Mouse (Mus musculus): ENCODE measurements around the gene Hk1. TPM values are rescaled to one million over a fixed set of nuclear protein-coding genes. Genes with fewer than 3 reads are reported as not detected.

The Hk1 gene
- polyA plus RNA-seq, 1 experiment from 2014 or later = 24.1 TPM

GRCm38 (mm10) chr10:62356105-62356730, 23.5 kb downstream of the Hk1 start:
- Histone ChIP-seq H3K9me3 (ENCODE audit: control insufficient read depth, low read length) (no peaks in the 10 kb centered on the region), H3K27me3 (replicated peaks; ENCODE audit: control insufficient read depth, insufficient read depth, low read length) (no peaks in the 10 kb centered on the region), H3K27ac (ENCODE audit: low read depth) (no peak overlapping the region), H3K4me2 (ENCODE audit: low read length) (no peak overlapping the region), H3K9ac (ENCODE audit: low read length) (no peak overlapping the region), H3K36me3 (ENCODE audit: control insufficient read depth, insufficient read depth, low read length) (no peaks in the 10 kb centered on the region), H3K4me3 (ENCODE audit: low read depth, low read length) (no peak overlapping the region), H3K4me1 (replicated peaks; ENCODE audit: control insufficient read depth, insufficient read depth, low read length) (no peaks in the 10 kb centered on the region)
- 80% methylated on average over 17 of the region's 17 CpGs for WGBS
- ATAC-seq (replicated peaks; ENCODE audit: low FRiP score, low TSS enrichment, low read depth) = no peak
- DNase-seq (ENCODE audit: low spot score) = no peak

GRCm38 (mm10) chr10:62345147-62345546, 34.6 kb downstream of the Hk1 start:
- Histone ChIP-seq H3K4me2 (ENCODE audit: low read length) (no peak overlapping the region), H3K9me3 (ENCODE audit: control insufficient read depth, low read length) (peaks cover 3% of the 10 kb centered on the region; the same call in 1 of the 2 replicates), H3K4me3 (ENCODE audit: low read depth, low read length) (no peak overlapping the region), H3K4me1 (replicated peaks; ENCODE audit: control insufficient read depth, insufficient read depth, low read length) (peaks cover 4% of the 10 kb centered on the region), H3K27me3 (replicated peaks; ENCODE audit: control insufficient read depth, insufficient read depth, low read length) (no peaks in the 10 kb centered on the region), H3K9ac (ENCODE audit: low read length) (no peak overlapping the region), H3K27ac (ENCODE audit: low read depth) (no peak overlapping the region), H3K36me3 (ENCODE audit: control insufficient read depth, insufficient read depth, low read length) (no peaks in the 10 kb centered on the region)
- ATAC-seq (replicated peaks; ENCODE audit: low FRiP score, low TSS enrichment, low read depth) = no peak
- 71% methylated on average over 5 of the region's 5 CpGs for WGBS
- DNase-seq (ENCODE audit: low spot score) = no peak

DNA sequence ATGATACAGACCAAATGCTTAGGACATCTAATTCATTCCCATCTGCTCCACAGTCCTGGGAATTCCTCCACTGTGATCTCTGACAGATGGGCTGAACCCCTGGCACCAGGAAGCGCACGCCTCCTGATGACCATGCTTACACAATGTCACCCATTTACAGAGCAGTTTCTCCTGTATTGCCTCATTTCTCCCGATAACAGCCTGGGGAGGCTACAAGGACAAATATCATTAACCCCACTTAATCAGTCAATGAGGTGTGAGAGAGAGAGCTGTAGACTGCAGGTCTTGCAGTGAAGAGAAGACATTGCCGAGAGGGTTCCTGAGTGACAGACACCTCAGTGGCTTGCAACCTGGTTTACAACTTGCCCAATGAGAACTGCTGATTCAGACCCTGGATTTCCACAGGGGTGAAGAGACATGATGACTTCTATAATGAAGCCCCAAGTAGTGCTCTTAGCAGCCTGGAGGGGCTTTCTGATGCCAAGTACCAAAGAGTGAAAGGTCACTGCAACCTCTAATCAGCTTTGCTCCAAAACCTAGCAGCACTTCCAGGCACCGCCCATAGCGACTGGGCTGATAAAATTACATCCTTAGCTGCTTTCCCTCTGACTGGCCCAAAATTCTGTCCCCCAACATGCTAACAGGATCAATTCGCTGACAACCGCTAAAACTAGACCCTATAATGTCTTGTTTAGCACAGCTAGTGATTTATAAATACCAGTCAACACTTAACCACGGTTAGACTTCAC, 35.5 kb downstream of the Hk1 start:
- ATAC-seq (replicated peaks; ENCODE audit: low FRiP score, low TSS enrichment, low read depth) = no peak
- WGBS = 69% methylated on average over 9 of the region's 9 CpGs
- H3K9me3 ChIP-seq (ENCODE audit: control insufficient read depth, low read length) = peaks cover 3% of the 10 kb centered on the region; the same call in 1 of the 2 replicates
- DNase-seq (ENCODE audit: low spot score) = no peak
- H3K4me2 ChIP-seq (ENCODE audit: low read length) = no peak overlapping the region
- no peaks in the 10 kb centered on the region for H3K36me3 ChIP-seq (ENCODE audit: control insufficient read depth, insufficient read depth, low read length)
- H3K9ac ChIP-seq (ENCODE audit: low read length) = no peak overlapping the region
- H3K4me3 ChIP-seq (ENCODE audit: low read depth, low read length) = no peak overlapping the region
- peaks cover 8% of the 10 kb centered on the region for H3K4me1 ChIP-seq (replicated peaks; ENCODE audit: control insufficient read depth, insufficient read depth, low read length)
- no peaks in the 10 kb centered on the region for H3K27me3 ChIP-seq (replicated peaks; ENCODE audit: control insufficient read depth, insufficient read depth, low read length)
- no peak overlapping the region for H3K27ac ChIP-seq (ENCODE audit: low read depth)

DNA sequence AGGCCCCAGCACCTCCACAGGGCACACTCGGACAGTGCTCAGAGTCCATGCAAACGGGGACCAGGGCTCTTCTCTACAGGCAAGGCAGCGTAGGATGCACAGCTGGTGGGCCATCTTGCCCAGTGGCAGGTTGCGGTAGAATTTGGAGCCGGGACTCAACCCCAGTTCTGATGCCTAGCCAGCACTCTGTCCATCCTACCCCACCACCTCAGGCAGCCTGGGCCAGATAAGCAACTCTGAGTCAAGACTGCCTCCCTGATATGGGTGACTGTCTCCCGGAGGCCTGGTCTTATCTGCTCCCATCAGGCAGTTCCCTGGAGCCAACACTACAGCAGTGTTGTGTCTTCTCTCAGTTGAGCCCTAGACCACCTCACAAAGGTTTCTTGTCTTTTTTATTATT, 37.2 kb downstream of the Hk1 start:
- no peak overlapping the region for H3K4me2 ChIP-seq (ENCODE audit: low read length)
- no peaks in the 10 kb centered on the region for H3K27me3 ChIP-seq (replicated peaks; ENCODE audit: control insufficient read depth, insufficient read depth, low read length)
- H3K4me3 ChIP-seq (ENCODE audit: low read depth, low read length) = no peak overlapping the region
- peaks cover 12% of the 10 kb centered on the region for H3K4me1 ChIP-seq (replicated peaks; ENCODE audit: control insufficient read depth, insufficient read depth, low read length)
- 90% methylated on average over 6 of the region's 6 CpGs for WGBS
- ATAC-seq (replicated peaks; ENCODE audit: low FRiP score, low TSS enrichment, low read depth) (no peak), DNase-seq (ENCODE audit: low spot score) (no peak)
- no peak overlapping the region for H3K9ac ChIP-seq (ENCODE audit: low read length)
- H3K27ac ChIP-seq (ENCODE audit: low read depth) = no peak overlapping the region
- no peaks in the 10 kb centered on the region for H3K36me3 ChIP-seq (ENCODE audit: control insufficient read depth, insufficient read depth, low read length)
- no peaks in the 10 kb centered on the region for H3K9me3 ChIP-seq (ENCODE audit: control insufficient read depth, low read length)

- DNase-seq (ENCODE audit: low spot score) = no peak
- no peak overlapping the region for H3K9ac ChIP-seq (ENCODE audit: low read length)
- peaks cover 12% of the 10 kb centered on the region for H3K4me1 ChIP-seq (replicated peaks; ENCODE audit: control insufficient read depth, insufficient read depth, low read length)
- no peaks in the 10 kb centered on the region for H3K9me3 ChIP-seq (ENCODE audit: control insufficient read depth, low read length)
- no peak overlapping the region for H3K4me2 ChIP-seq (ENCODE audit: low read length)
- H3K36me3 ChIP-seq (ENCODE audit: control insufficient read depth, insufficient read depth, low read length) = no peaks in the 10 kb centered on the region
- H3K4me3 ChIP-seq (ENCODE audit: low read depth, low read length) = no peak overlapping the region
- ATAC-seq (replicated peaks; ENCODE audit: low FRiP score, low TSS enrichment, low read depth) = no peak
- WGBS = 82% methylated on average over 4 of the region's 4 CpGs
- no peak overlapping the region for H3K27ac ChIP-seq (ENCODE audit: low read depth)
- H3K27me3 ChIP-seq (replicated peaks; ENCODE audit: control insufficient read depth, insufficient read depth, low read length) = no peaks in the 10 kb centered on the region
These were observed 37.8 kb downstream of the Hk1 start for GRCm38 (mm10) chr10:62341956-62342355.

- WGBS = 27% methylated on average over 3 of the region's 3 CpGs
- H3K9ac ChIP-seq (ENCODE audit: low read length) = peak overlapping the region; percentile 55
- no peak for ATAC-seq (replicated peaks; ENCODE audit: low FRiP score, low TSS enrichment, low read depth)
- H3K36me3 ChIP-seq (ENCODE audit: control insufficient read depth, insufficient read depth, low read length) = no peaks in the 10 kb centered on the region
- no peak overlapping the region; the same call in 1 of the 2 replicates for H3K27ac ChIP-seq (ENCODE audit: low read depth)
- H3K9me3 ChIP-seq (ENCODE audit: control insufficient read depth, low read length) = no peaks in the 10 kb centered on the region
- peaks cover 12% of the 10 kb centered on the region for H3K4me1 ChIP-seq (replicated peaks; ENCODE audit: control insufficient read depth, insufficient read depth, low read length)
- peak overlapping the region; percentile 69 for H3K4me2 ChIP-seq (ENCODE audit: low read length)
- peak overlapping the region; percentile 70 for H3K4me3 ChIP-seq (ENCODE audit: low read depth, low read length)
- no peak for DNase-seq (ENCODE audit: low spot score)
- no peaks in the 10 kb centered on the region for H3K27me3 ChIP-seq (replicated peaks; ENCODE audit: control insufficient read depth, insufficient read depth, low read length)
These were observed 38.7 kb downstream of the Hk1 start for GRCm38 (mm10) chr10:62340991-62341390.

DNA sequence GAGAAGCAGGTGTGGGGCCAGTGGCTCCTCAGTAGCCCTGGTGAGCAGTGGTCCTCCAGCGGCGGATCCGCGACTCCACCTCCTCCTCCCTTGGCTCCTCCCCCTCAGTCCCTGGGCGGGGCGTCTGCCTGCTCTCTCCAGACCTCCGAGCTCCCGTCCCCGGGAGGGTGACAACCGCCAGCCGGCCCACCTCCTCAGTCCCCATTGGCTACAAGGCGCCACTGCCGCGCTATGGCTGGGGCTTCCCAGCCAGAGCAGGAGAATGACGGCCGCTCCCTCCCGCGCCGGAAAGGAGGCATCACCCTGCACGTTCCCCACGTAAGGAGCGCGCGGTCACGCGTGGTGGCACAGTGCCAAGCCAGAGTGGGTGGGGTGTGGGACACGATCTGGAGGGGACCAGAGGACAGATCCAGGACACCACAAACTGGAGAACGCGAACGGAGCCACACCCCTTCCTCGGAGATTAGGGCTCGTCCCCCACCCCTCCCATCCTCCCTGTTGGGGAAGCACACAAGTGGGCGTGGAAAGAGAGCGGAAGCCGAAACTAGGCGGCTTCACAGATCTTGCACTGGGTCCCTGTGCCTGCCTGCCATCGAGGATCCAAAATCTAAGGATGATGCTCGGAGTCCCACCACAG, 39.5 kb downstream of the Hk1 start:
- peak overlapping the region; percentile 55 for H3K9ac ChIP-seq (ENCODE audit: low read length)
- H3K4me2 ChIP-seq (ENCODE audit: low read length) = peak overlapping the region; percentile 69
- H3K4me3 ChIP-seq (ENCODE audit: low read depth, low read length) = peak overlapping the region; percentile 70
- under 1% methylated on average over 38 of the region's 38 CpGs for WGBS
- ATAC-seq (replicated peaks; ENCODE audit: low FRiP score, low TSS enrichment, low read depth) (peak; percentile 97), DNase-seq (ENCODE audit: low spot score) (peak; percentile 99)
- peak overlapping the region; percentile 86 for H3K27ac ChIP-seq (ENCODE audit: low read depth)
- no peaks in the 10 kb centered on the region for H3K36me3 ChIP-seq (ENCODE audit: control insufficient read depth, insufficient read depth, low read length)
- peaks cover 12% of the 10 kb centered on the region for H3K4me1 ChIP-seq (replicated peaks; ENCODE audit: control insufficient read depth, insufficient read depth, low read length)
- no peaks in the 10 kb centered on the region for H3K27me3 ChIP-seq (replicated peaks; ENCODE audit: control insufficient read depth, insufficient read depth, low read length)
- no peaks in the 10 kb centered on the region for H3K9me3 ChIP-seq (ENCODE audit: control insufficient read depth, low read length)

GRCm38 (mm10) chr10:62339211-62340094, 40.3 kb downstream of the Hk1 start:
- peak overlapping the region; percentile 70 for H3K4me3 ChIP-seq (ENCODE audit: low read depth, low read length)
- no peaks in the 10 kb centered on the region for H3K27me3 ChIP-seq (replicated peaks; ENCODE audit: control insufficient read depth, insufficient read depth, low read length)
- ATAC-seq (replicated peaks; ENCODE audit: low FRiP score, low TSS enrichment, low read depth) (peak; percentile 33), DNase-seq (ENCODE audit: low spot score) (peak; percentile 64)
- peaks cover 12% of the 10 kb centered on the region for H3K4me1 ChIP-seq (replicated peaks; ENCODE audit: control insufficient read depth, insufficient read depth, low read length)
- no peaks in the 10 kb centered on the region for H3K36me3 ChIP-seq (ENCODE audit: control insufficient read depth, insufficient read depth, low read length)
- 5% methylated on average over 45 of the region's 45 CpGs for WGBS
- H3K4me2 ChIP-seq (ENCODE audit: low read length) = peak overlapping the region; percentile 69
- H3K9me3 ChIP-seq (ENCODE audit: control insufficient read depth, low read length) = no peaks in the 10 kb centered on the region
- peak overlapping the region; percentile 45 for H3K9ac ChIP-seq (ENCODE audit: low read length)
- H3K27ac ChIP-seq (ENCODE audit: low read depth) = peak overlapping the region; percentile 86
